Mouse (Mus musculus) hindbrain, embryonic 13.5 days (tissue): ENCODE data around the gene B4galt4. TPM values are rescaled to one million over a fixed set of nuclear protein-coding genes. Genes with fewer than 3 reads are reported as not detected.

ENCODE experiments used
- ATAC-seq: fragments of 200-750 bp; cut with Nextera tagmentation; 2 replicates; pipeline ENCODE4 v1.8.0; 2017; ENCODE audit warnings: moderate TSS enrichment; ENCODE audit not compliant: low FRiP score
- H3K27ac ChIP-seq: fragments of 300-500 bp; sonication (generic); 2 replicates; pipeline ENCODE4 v1.5.1; 2015; ENCODE audit warnings: inconsistent platforms, mild to moderate bottlenecking, moderate library complexity
- H3K27me3 ChIP-seq: fragments of 300-500 bp; sonication (generic); 2 replicates; pipeline ENCODE4 v1.6.1; 2015; ENCODE audit warnings: mild to moderate bottlenecking, inconsistent platforms
- H3K36me3 ChIP-seq: fragments of 300-500 bp; sonication (generic); 2 replicates; pipeline ENCODE4 v1.6.1; 2015; ENCODE audit warnings: mild to moderate bottlenecking, inconsistent platforms
- H3K4me1 ChIP-seq: fragments of 300-500 bp; sonication (generic); replicated peaks from 2 replicates; pipeline ENCODE4 v1.6.1; 2015; ENCODE audit warnings: inconsistent platforms
- H3K4me2 ChIP-seq: fragments of 300-500 bp; sonication (generic); 2 replicates; pipeline ENCODE4 v1.6.1; 2015; ENCODE audit warnings: inconsistent platforms, mild to moderate bottlenecking, moderate library complexity
- H3K4me3 ChIP-seq: fragments of 300-500 bp; sonication (generic); 2 replicates; pipeline ENCODE4 v1.5.1; 2015; ENCODE audit warnings: mild to moderate bottlenecking, inconsistent platforms
- H3K9ac ChIP-seq: fragments of 300-500 bp; sonication (generic); 2 replicates; pipeline ENCODE4 v1.6.1; 2015; ENCODE audit warnings: mild to moderate bottlenecking, inconsistent platforms
- H3K9me3 ChIP-seq: fragments of 300-500 bp; sonication (generic); 2 replicates; pipeline ENCODE4 v1.6.1; 2016; ENCODE audit warnings: inconsistent platforms
- WGBS: fragments of 180-500 bp; shearing (Covaris S2); methylation state at CpG from one replicate; pipeline ENCODE4 v1.1.7; 2015; 5-methylcytosine and 5-hydroxymethylcytosine counted together
- polyA plus RNA-seq: library from polyadenylated mRNA; unstranded; fragments of >200 nt; fragmentation: Nextera tagmentation; extraction: Ambion mirVana; gene quantifications from 2 replicates; pipeline ENCODE4 v1.2.1, GENCODE M21; 2015

Gene B4galt4
- polyA plus RNA-seq, 1 experiment from 2014 or later = 30.0 TPM

DNA sequence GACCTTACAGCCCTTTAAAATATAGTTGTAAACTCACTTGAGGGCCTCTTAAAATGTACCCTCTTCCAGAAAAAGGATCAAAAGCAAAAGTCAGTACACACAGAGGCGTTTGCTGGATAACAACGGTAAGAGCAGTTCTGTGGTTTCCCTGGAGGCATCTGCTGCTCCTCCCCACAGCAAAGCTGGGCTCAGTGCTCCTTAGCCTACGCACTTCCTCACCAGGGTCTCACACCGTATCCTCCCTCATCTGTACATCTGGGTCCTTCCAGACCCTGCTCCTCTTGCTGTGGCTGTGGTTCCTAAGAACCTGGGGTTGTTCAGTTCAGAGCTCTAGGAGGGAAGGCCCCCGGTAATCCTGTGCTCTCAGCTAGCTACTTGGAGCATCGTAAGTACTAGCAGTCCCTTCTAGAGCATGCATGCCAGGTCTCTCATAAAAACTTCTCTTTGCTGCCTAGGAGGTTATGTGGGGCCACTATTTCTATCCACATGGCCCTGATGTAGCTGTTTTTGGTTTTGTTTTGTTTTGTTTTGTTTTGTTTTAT lies 18.8 kb downstream of the B4galt4 start:
- Histone ChIP-seq H3K4me1 (no peaks in the 10 kb centered on the region), H3K9me3 (no peaks in the 10 kb centered on the region), H3K4me2 (no peak overlapping the region), H3K36me3 (peaks cover 59% of the 10 kb centered on the region), H3K9ac (no peak overlapping the region), H3K27ac (no peak overlapping the region), H3K4me3 (no peak overlapping the region), H3K27me3 (no peaks in the 10 kb centered on the region)
- 86% methylated on average over 6 of the region's 6 CpGs for WGBS
- ATAC-seq = no peak

DNA sequence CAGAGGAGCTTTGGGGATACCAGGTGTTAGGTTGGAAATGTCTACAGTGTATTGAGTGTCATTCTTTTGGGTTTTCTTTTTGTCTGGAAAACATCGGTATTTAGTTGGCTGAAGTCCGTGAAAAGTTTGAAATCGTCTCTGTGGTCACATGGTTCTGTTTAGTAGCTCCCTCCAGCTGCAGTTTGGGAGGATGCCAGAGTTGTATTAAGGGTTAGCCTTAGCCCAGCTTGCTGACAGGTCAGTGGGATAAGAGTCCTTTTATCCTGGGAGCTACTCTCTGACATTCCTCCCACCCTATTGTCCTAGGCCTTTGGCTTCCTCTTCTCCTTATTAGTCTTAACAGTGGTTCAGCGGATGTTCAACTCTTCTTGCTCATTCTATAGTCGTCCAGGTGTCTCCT lies 19.9 kb downstream of the B4galt4 start:
- Histone ChIP-seq H3K4me3 (no peak overlapping the region), H3K9ac (no peak overlapping the region), H3K4me2 (no peak overlapping the region), H3K27me3 (no peaks in the 10 kb centered on the region), H3K4me1 (no peaks in the 10 kb centered on the region), H3K9me3 (no peaks in the 10 kb centered on the region), H3K36me3 (peaks cover 66% of the 10 kb centered on the region), H3K27ac (no peak overlapping the region)
- ATAC-seq = no peak
- WGBS = 89% methylated on average over 5 of the region's 5 CpGs

DNA sequence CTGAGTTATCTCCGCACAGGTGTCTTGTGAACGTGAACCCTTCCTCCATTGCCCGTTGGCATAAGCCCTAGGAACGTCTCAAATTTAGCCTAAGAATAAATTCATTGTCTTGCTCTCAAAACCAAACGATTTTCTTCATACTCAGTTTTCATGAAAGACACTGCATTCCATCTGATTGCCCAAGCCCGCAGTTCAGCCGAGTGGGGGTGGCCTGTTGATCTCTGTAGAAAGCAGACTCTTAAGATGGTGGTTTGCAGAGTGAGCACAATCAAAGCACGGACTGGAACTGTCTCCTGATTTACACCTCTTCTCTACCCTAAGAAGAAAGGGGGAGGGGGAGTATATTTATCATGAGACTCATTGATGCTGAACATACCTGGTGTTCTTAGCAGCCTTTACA lies 20.3 kb downstream of the B4galt4 start:
- WGBS = 89% methylated on average over 8 of the region's 8 CpGs
- no peak for ATAC-seq
- H3K27ac ChIP-seq = no peak overlapping the region
- H3K36me3 ChIP-seq = peaks cover 69% of the 10 kb centered on the region
- no peak overlapping the region for H3K9ac ChIP-seq
- no peak overlapping the region for H3K4me2 ChIP-seq
- H3K27me3 ChIP-seq = no peaks in the 10 kb centered on the region
- no peaks in the 10 kb centered on the region for H3K4me1 ChIP-seq
- H3K4me3 ChIP-seq = no peak overlapping the region
- H3K9me3 ChIP-seq = no peaks in the 10 kb centered on the region

DNA sequence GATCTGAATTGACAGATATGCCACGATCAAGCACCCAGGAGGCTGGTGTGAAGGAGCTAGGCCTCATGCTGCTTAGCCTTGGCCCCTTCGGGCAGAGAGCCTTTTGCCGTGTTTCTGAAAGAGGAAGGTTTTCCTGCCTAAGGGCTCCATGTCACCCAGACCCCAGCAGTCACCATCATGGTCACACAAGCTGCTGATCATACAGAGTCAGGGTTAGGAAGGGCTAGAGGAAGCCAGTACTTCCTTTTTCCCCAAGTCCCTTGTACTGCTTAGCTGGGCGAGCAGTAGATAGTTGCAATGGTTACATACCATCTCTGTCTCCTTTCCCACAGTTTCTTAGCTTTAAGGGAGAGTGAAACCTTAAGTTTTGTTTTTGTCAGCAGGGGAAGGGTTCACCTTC lies 21.4 kb downstream of the B4galt4 start:
- H3K9ac ChIP-seq = no peak overlapping the region
- WGBS = 89% methylated on average over 4 of the region's 4 CpGs
- H3K36me3 ChIP-seq = peaks cover 69% of the 10 kb centered on the region
- no peak for ATAC-seq
- H3K27me3 ChIP-seq = no peaks in the 10 kb centered on the region
- H3K27ac ChIP-seq = no peak overlapping the region
- H3K4me3 ChIP-seq = no peak overlapping the region
- H3K4me2 ChIP-seq = no peak overlapping the region
- H3K4me1 ChIP-seq = no peaks in the 10 kb centered on the region
- no peaks in the 10 kb centered on the region for H3K9me3 ChIP-seq

DNA sequence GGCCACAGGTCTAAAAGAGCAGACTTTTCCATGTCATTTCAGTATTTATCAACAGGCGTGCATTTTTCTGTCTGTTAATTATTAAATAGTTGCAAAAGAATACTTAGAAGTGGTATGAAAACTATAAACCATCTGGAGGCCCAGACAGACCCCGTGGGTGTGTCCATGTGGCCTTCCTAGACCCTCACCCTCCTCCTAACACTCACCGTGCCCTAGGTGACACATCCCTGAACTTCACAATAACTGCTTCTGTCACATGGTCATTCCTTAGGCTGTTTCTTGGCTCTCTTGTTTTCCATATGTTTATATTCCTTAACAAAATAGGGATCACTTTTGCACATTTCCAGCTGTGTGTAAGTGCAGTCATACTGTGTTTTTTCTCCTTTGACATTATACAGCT lies 24.6 kb downstream of the B4galt4 start:
- Histone ChIP-seq H3K27me3 (no peaks in the 10 kb centered on the region), H3K4me2 (no peak overlapping the region), H3K9ac (no peak overlapping the region), H3K4me3 (no peak overlapping the region), H3K4me1 (no peaks in the 10 kb centered on the region), H3K27ac (no peak overlapping the region), H3K36me3 (peaks cover 57% of the 10 kb centered on the region), H3K9me3 (no peaks in the 10 kb centered on the region)
- ATAC-seq = no peak
- WGBS = 72% methylated on average over 3 of the region's 3 CpGs

DNA sequence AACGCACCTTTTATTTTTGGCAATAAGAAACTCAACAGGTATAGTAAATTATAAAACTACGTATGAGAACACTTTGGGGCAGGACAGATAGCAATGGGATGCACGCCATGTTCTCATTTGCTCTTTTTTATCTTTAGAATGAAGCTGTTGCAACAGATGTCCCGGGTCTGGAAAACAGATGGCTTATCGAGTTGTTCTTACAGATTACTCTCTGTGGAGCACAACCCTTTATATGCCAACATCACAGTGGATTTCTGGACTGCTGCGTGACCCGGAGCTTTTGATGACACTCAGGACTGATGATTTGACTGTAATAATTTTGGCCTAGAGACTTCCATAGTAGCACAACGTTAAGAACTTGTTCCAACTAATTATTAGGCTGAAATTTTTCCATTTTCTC lies 25.7 kb downstream of the B4galt4 start:
- Histone ChIP-seq H3K9ac (no peak overlapping the region), H3K9me3 (no peaks in the 10 kb centered on the region), H3K4me2 (no peak overlapping the region), H3K27ac (no peak overlapping the region), H3K36me3 (peaks cover 49% of the 10 kb centered on the region), H3K27me3 (no peaks in the 10 kb centered on the region), H3K4me1 (no peaks in the 10 kb centered on the region), H3K4me3 (no peak overlapping the region)
- WGBS = 83% methylated on average over 8 of the region's 8 CpGs
- ATAC-seq = no peak

DNA sequence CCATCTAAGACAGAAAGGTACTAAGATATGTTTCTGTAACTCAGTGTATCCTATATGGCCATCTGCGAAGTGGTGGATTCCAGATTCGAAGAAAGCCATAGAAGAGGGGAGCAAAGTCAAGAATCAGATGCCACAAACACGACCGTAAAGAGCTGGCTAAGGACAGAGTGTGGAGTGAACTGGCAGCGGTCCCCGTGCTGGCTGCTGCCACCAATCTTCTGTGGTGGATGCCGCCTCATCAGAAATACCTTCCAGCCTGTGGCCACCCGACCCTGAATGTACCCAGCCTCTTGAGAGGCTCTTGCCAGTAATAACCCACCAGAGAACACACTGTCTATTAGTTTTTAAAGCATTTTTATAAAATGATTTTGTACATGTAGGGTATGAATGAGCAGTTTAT lies 26.3 kb downstream of the B4galt4 start:
- H3K4me2 ChIP-seq = no peak overlapping the region
- no peaks in the 10 kb centered on the region for H3K4me1 ChIP-seq
- 95% methylated on average over 8 of the region's 8 CpGs for WGBS
- no peak overlapping the region for H3K4me3 ChIP-seq
- no peaks in the 10 kb centered on the region for H3K27me3 ChIP-seq
- peaks cover 43% of the 10 kb centered on the region for H3K36me3 ChIP-seq
- no peak overlapping the region for H3K9ac ChIP-seq
- H3K9me3 ChIP-seq = no peaks in the 10 kb centered on the region
- ATAC-seq = no peak
- no peak overlapping the region for H3K27ac ChIP-seq

DNA sequence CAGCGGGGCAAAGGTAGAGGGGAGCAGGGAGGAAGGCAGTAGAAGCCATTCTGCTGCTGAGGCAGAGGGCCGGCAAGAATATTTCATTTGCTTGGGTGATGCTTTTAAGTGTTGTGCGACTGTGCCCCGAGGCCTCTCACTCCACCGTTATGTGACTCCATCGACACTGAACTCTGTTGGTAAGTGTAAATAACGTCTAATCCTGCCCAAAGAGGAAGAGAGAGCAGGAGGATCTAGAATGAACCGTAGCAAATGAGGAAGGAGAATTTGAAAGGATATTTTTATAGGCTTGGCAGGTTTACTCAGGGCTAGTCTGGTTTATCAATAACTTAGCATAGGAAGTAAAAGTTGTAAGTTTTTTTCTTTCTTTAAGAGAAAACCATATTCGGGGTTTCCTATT lies 27.5 kb downstream of the B4galt4 start:
- H3K36me3 ChIP-seq = peaks cover 34% of the 10 kb centered on the region
- H3K4me2 ChIP-seq = no peak overlapping the region
- no peak overlapping the region for H3K4me3 ChIP-seq
- H3K27me3 ChIP-seq = no peaks in the 10 kb centered on the region
- H3K9ac ChIP-seq = no peak overlapping the region
- no peaks in the 10 kb centered on the region for H3K9me3 ChIP-seq
- no peaks in the 10 kb centered on the region for H3K4me1 ChIP-seq
- no peak for ATAC-seq
- no peak overlapping the region for H3K27ac ChIP-seq
- WGBS = 89% methylated on average over 9 of the region's 9 CpGs

DNA sequence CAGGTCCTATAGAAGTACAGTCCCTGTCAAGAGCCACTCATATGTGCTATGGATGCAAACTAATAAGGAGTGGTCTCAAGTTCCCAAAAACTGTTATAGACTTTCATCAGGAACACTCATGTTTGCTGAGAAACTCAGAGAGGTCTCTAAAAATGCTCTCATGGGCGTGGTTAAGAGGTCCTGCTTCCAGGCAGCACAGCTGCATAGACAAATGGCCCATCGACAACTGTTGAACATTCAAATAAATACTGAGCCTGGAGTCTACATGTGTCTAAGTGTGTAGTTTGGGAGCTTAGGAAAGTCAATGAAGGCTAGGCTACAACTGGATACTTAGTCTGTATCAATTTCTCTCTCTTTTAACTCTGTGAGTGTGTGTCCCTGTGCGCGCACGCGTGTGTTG lies 29.1 kb downstream of the B4galt4 start:
- no peak for ATAC-seq
- H3K27ac ChIP-seq = no peak overlapping the region
- no peaks in the 10 kb centered on the region for H3K27me3 ChIP-seq
- no peak overlapping the region for H3K4me3 ChIP-seq
- 95% methylated on average over 6 of the region's 6 CpGs for WGBS
- H3K9ac ChIP-seq = no peak overlapping the region
- no peaks in the 10 kb centered on the region for H3K9me3 ChIP-seq
- H3K4me2 ChIP-seq = no peak overlapping the region
- no peaks in the 10 kb centered on the region for H3K4me1 ChIP-seq
- peaks cover 30% of the 10 kb centered on the region for H3K36me3 ChIP-seq

DNA sequence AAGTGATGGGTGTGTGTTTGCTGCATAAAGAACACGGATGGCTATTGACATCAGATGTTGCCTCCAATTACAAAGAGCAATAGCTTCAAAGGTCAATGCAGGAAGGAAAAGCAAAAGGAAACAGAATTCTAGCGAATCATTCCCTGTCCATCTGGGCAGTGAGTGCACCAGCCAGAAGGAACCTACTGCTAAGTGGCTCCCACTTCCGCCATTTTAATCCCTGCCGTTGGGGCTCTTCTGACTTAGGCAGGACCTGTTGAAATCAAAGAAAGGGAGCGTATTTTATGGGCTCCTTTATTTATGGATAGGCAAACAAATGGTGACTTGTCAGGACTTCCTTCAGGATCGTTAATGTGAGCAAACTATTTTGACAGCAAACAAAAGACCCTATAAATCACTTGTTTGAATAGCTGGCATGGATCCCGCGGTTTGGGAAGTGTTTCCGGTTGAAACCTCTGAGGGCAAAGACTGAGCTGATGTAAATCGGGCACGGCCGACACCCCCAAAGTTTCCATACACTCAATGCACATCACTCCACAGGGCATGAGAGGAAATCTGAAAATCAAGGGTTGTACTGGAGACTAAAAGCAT lies 30.9 kb downstream of the B4galt4 start:
- H3K4me1 ChIP-seq = no peaks in the 10 kb centered on the region
- WGBS = 40% methylated on average over 12 of the region's 12 CpGs

DNA sequence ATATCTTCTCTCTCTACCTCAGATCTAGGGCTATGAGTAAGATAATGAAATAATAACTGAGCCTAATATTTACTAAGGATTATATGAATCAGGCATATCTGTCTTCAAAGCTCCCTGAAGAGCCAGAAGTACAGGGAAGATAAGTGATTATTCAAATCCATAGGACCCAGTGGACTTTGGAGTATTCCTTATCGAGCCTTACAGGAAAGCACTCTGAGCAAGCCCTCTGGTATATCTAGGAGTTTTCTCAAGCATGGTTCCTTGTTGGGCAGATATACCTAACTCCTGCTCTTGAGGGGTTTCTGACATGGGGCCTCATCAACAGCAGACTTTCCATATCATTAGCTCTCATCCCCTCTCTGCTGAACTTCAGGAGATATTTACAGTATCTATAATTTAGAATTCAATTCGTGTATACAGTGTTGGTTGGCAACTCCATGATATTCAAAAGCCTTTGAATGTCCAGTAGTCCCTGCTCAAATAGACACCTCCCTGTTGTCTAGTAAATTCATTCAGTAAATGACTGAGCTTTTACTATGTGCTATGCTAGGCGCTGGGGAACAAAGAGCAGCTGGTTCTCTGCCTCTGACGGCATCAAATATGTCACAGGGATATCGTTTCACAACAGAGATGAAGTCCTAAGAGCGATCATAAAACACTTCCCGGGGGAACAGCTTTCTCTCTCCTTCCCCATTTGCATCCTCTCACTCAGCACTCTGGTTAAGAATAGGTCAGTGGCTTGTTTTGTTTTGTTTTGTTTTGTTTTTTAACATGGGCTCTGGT lies 33.1 kb downstream of the B4galt4 start:
- no peak for ATAC-seq
- WGBS = 66% methylated on average over 7 of the region's 7 CpGs

More for the DNA sequence above, 30.9 kb downstream of the B4galt4 start:
- Histone ChIP-seq H3K27me3 (no peaks in the 10 kb centered on the region), H3K36me3 (peaks cover 14% of the 10 kb centered on the region), H3K4me3 (no peak overlapping the region), H3K9ac (no peak overlapping the region), H3K4me2 (no peak overlapping the region), H3K9me3 (no peaks in the 10 kb centered on the region), H3K27ac (no peak overlapping the region)
- no peak for ATAC-seq

DNA sequence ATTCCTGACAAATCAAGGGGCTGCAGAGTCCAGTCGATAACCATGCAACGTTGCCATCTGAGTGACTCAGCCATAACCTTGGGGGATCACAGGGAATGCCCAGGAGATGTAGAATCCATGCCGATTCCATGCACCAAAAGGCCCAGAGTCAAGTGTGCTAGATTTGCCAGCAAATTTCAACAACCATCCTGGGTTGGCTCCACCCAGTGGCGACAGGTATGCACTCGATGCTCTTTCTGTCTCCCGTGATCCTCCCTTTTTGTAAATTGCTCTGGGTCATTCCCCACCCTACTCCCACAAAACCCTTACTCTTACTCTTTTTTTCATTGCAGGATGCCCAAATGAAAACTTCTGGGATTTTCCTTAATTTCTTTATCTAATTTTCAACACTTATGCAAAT lies 34.3 kb downstream of the B4galt4 start:
- Histone ChIP-seq H3K4me3 (no peak overlapping the region), H3K9me3 (no peaks in the 10 kb centered on the region), H3K4me2 (no peak overlapping the region), H3K4me1 (no peaks in the 10 kb centered on the region), H3K27ac (no peak overlapping the region), H3K36me3 (no peaks in the 10 kb centered on the region), H3K9ac (no peak overlapping the region), H3K27me3 (no peaks in the 10 kb centered on the region)
- no peak for ATAC-seq
- 56% methylated on average over 6 of the region's 6 CpGs for WGBS

More for the DNA sequence above, 33.1 kb downstream of the B4galt4 start:
- Histone ChIP-seq H3K9ac (no peak overlapping the region), H3K4me3 (no peak overlapping the region), H3K27me3 (no peaks in the 10 kb centered on the region), H3K27ac (no peak overlapping the region), H3K4me1 (no peaks in the 10 kb centered on the region), H3K4me2 (no peak overlapping the region), H3K36me3 (no peaks in the 10 kb centered on the region), H3K9me3 (no peaks in the 10 kb centered on the region)
